Comparison of ENCODE assay signal across 8 mouse cellular contexts in genomic region chr2:181365655-181366075, GRCm38 (mm10). TPM values are rescaled to one million over a fixed set of nuclear protein-coding genes. Genes with fewer than 3 reads are reported as not detected.
A peak's percentile ranks its signal among the peaks of the same experiment; 100 is the strongest.
DNase-seq lines count a peak whose midpoint lies in the region; ATAC-seq lines count a peak whose summit lies in the region.

No protein-coding gene starts in this region.

- H3K4me1 ChIP-seq in hindbrain, embryonic 12.5 days, result peaks cover 35% of the 10 kb centered on the region

- peak; percentile 21 for DNase-seq in adrenal gland, postnatal 25 days
- no peak for DNase-seq in adrenal gland, adult (ENCODE audit: inconsistent age in 2 of 2, low spot score in 1 of 2)
- DNase-seq in right cerebral cortex, postnatal 4 days, result peak; percentile 21
- no peak for DNase-seq in right cerebral cortex, postnatal 14 days
- peak; percentile 47 for DNase-seq in thymus, postnatal 25 days
- no peak for DNase-seq in urinary bladder, postnatal 14 days (ENCODE audit: low spot score)

- ATAC-seq in hindbrain, embryonic 12.5 days (ENCODE audit: low FRiP score), result peak; percentile 62
- ATAC-seq in megakaryocyte progenitor cell, adult 5-6 weeks (replicated peaks; ENCODE audit: poor library complexity), result peak; percentile 45

- no peaks in the 10 kb centered on the region for H3K9me3 ChIP-seq in hindbrain, embryonic 12.5 days (replicated peaks)

- WGBS in hindbrain, embryonic 12.5 days, result under 1% methylated on average over 20 of the region's 20 CpGs

- H3K4me2 ChIP-seq in hindbrain, embryonic 12.5 days (replicated peaks), result peak overlapping the region; percentile 96

- H3K27me3 ChIP-seq in hindbrain, embryonic 12.5 days, result no peaks in the 10 kb centered on the region

- peak overlapping the region; percentile 78 for H3K4me3 ChIP-seq in hindbrain, embryonic 12.5 days

- peaks cover 43% of the 10 kb centered on the region for H3K36me3 ChIP-seq in hindbrain, embryonic 12.5 days

- H3K9ac ChIP-seq in hindbrain, embryonic 12.5 days, result peak overlapping the region; percentile 92

- peak overlapping the region; percentile 92 for H3K27ac ChIP-seq in hindbrain, embryonic 12.5 days

RNA-seq across cellular contexts. Expression of gene Arfrp1, which starts 0.5 kb away (rescaled TPM):
- 40.8 and 49.7 TPM in 2 replicates for total RNA-seq in adrenal gland, postnatal 25 days (2021)
- polyA plus RNA-seq in hindbrain, embryonic 12.5 days (2016; fragmentation: Nextera tagmentation; extraction: Ambion mirVana), result 68.5 and 76.6 TPM in 2 replicates
- total RNA-seq in megakaryocyte progenitor cell, adult 5-6 weeks (2015), result 26.8 and 28.6 TPM in 2 replicates
- 62.1 and 70.2 TPM in 2 replicates for total RNA-seq in megakaryocyte progenitor cell, adult 5-6 weeks (2017)

RNA-seq across cellular contexts. Expression of gene Zgpat, which starts 0.9 kb away (rescaled TPM):
- 51.2 and 61.6 TPM in 2 replicates for total RNA-seq in adrenal gland, postnatal 25 days (2021)
- 71.7 and 74.7 TPM in 2 replicates for polyA plus RNA-seq in hindbrain, embryonic 12.5 days (2016; fragmentation: Nextera tagmentation; extraction: Ambion mirVana)
- total RNA-seq in megakaryocyte progenitor cell, adult 5-6 weeks (2015), result 7.0 and 8.2 TPM in 2 replicates
- 38.2 and 48.2 TPM in 2 replicates for total RNA-seq in megakaryocyte progenitor cell, adult 5-6 weeks (2017)

RNA-seq across cellular contexts. Expression of gene Lime1, which starts 14.2 kb away (rescaled TPM):
- 24.7 and 33.2 TPM in 2 replicates for total RNA-seq in adrenal gland, postnatal 25 days (2021)
- polyA plus RNA-seq in hindbrain, embryonic 12.5 days (2016; fragmentation: Nextera tagmentation; extraction: Ambion mirVana), result 37.8 and 41.8 TPM in 2 replicates
- 25.4 and 26.5 TPM in 2 replicates for total RNA-seq in megakaryocyte progenitor cell, adult 5-6 weeks (2015)
- 12.7 and 18.1 TPM in 2 replicates for total RNA-seq in megakaryocyte progenitor cell, adult 5-6 weeks (2017)

RNA-seq across cellular contexts. Expression of gene Rtel1, which starts 46.1 kb away (rescaled TPM):
- 43.4 and 44.7 TPM in 2 replicates for total RNA-seq in adrenal gland, postnatal 25 days (2021)
- 47.8 and 49.2 TPM in 2 replicates for polyA plus RNA-seq in hindbrain, embryonic 12.5 days (2016; fragmentation: Nextera tagmentation; extraction: Ambion mirVana)
- total RNA-seq in megakaryocyte progenitor cell, adult 5-6 weeks (2015), result 53.4 and 78.0 TPM in 2 replicates
- 41.9 and 53.0 TPM in 2 replicates for total RNA-seq in megakaryocyte progenitor cell, adult 5-6 weeks (2017)

RNA-seq across cellular contexts. Expression of gene Stmn3, which starts 51.4 kb away (rescaled TPM):
- total RNA-seq in adrenal gland, postnatal 25 days (2021), result 9.8 and 12.2 TPM in 2 replicates
- polyA plus RNA-seq in hindbrain, embryonic 12.5 days (2016; fragmentation: Nextera tagmentation; extraction: Ambion mirVana), result 502 and 505 TPM in 2 replicates
- not detected in 2 replicates for total RNA-seq in megakaryocyte progenitor cell, adult 5-6 weeks (2015)
- total RNA-seq in megakaryocyte progenitor cell, adult 5-6 weeks (2017), result not detected in 2 replicates

Comparison
In these comparisons a context has a peak if more than half of its experiments do, and no peak if none do; other contexts are left out.
1. DNase-seq: peak in adrenal gland, postnatal 25 days (single experiment), right cerebral cortex, postnatal 4 days (single experiment) and thymus, postnatal 25 days (single experiment); none in adrenal gland, adult (0 of 2), right cerebral cortex, postnatal 14 days (single experiment) and urinary bladder, postnatal 14 days (single experiment).